8 mouse cellular contexts compared by ENCODE assay signal in the genomic region with DNA sequence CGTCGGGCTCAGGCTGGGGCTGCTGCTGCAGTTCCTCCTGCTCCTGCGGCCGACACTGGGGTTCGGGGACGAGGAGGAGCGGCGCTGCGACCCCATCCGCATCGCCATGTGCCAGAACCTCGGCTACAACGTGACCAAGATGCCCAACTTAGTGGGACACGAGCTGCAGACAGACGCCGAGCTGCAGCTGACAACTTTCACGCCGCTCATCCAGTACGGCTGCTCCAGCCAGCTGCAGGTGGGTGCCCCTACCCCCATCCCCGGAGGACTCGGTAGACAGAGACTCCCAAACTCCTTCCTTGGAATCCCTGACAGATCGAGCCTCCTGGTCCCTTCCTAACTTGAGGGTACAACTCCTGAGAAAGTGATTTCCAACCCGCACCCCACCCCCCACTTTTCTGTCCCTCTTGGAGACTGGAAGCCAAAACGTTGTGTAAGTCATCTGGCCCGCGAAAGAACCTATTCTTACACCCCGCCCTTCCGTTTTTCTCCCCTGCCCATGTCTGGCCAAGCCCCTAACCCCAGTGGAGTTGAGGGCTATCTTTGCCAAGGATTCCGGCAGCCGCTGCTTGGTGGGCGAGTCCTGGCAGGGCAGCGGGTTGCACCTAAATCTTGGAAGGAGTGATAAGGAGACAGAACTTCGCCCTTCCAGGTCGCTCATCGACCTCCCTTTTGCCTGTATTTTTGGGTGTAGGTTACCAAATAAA. TPM values are rescaled to one million over a fixed set of nuclear protein-coding genes. Genes with fewer than 3 reads are reported as not detected.
A peak's percentile ranks its signal among the peaks of the same experiment; 100 is the strongest.
DNase-seq lines count a peak whose midpoint lies in the region; ATAC-seq lines count a peak whose summit lies in the region.

No protein-coding gene starts in this region.

- peak overlapping the region; percentile 74 for H3K9ac ChIP-seq in embryonic facial prominence, embryonic 15.5 days
- peak overlapping the region; percentile 97 for H3K9ac ChIP-seq in heart, embryonic 16.5 days (ENCODE audit: low read length)

- peaks cover 16% of the 10 kb centered on the region for H3K4me1 ChIP-seq in embryonic facial prominence, embryonic 15.5 days
- H3K4me1 ChIP-seq in heart, embryonic 16.5 days (ENCODE audit: control insufficient read depth, insufficient read depth, low read length): peaks cover 15% of the 10 kb centered on the region
- peaks cover 26% of the 10 kb centered on the region for H3K4me1 ChIP-seq in megakaryocyte, embryonic 14.5 days

- H3K4me2 ChIP-seq in embryonic facial prominence, embryonic 15.5 days (replicated peaks): peak overlapping the region; percentile 99
- H3K4me2 ChIP-seq in heart, embryonic 16.5 days (ENCODE audit: low read depth, low read length): peak overlapping the region; percentile 93

- H3K27ac ChIP-seq in embryonic facial prominence, embryonic 15.5 days (replicated peaks): peak overlapping the region; percentile 75
- peak overlapping the region; percentile 95 for H3K27ac ChIP-seq in heart, embryonic 16.5 days (ENCODE audit: low read length)

- peaks cover 3% of the 10 kb centered on the region; the same call in 1 of the 2 replicates for H3K36me3 ChIP-seq in embryonic facial prominence, embryonic 15.5 days
- H3K36me3 ChIP-seq in heart, embryonic 16.5 days (ENCODE audit: control insufficient read depth, insufficient read depth): peaks cover 17% of the 10 kb centered on the region
- no peaks in the 10 kb centered on the region for H3K36me3 ChIP-seq in megakaryocyte, embryonic 14.5 days (replicated peaks; ENCODE audit: low read length)

- H3K27me3 ChIP-seq in embryonic facial prominence, embryonic 15.5 days: 0 out of 2 replicates have a peak, but pooled peaks cover 10% of the 10 kb centered on the region
- H3K27me3 ChIP-seq in heart, embryonic 16.5 days (ENCODE audit: control insufficient read depth, insufficient read depth, low read length): no peaks in the 10 kb centered on the region
- H3K27me3 ChIP-seq in megakaryocyte, embryonic 14.5 days (replicated peaks): peaks cover 62% of the 10 kb centered on the region

- no peaks in the 10 kb centered on the region for H3K9me3 ChIP-seq in embryonic facial prominence, embryonic 15.5 days (replicated peaks)
- H3K9me3 ChIP-seq in heart, embryonic 16.5 days (replicated peaks; ENCODE audit: control insufficient read depth, low read length): no peaks in the 10 kb centered on the region
- H3K9me3 ChIP-seq in megakaryocyte, embryonic 14.5 days: no peaks in the 10 kb centered on the region

- no peak for ATAC-seq in embryonic facial prominence, embryonic 15.5 days (ENCODE audit: insufficient number of reproducible peaks, low FRiP score, low TSS enrichment, low read depth)
- peak; percentile 0; the same call in 1 of the 2 replicates for ATAC-seq in heart, embryonic 16.5 days (replicated peaks; ENCODE audit: extremely low read depth, insufficient read depth, low FRiP score)

- peak overlapping the region; percentile 77 for H3K4me3 ChIP-seq in embryonic facial prominence, embryonic 15.5 days (replicated peaks)
- H3K4me3 ChIP-seq in heart, embryonic 16.5 days (ENCODE audit: low read length): peak overlapping the region; percentile 90
- H3K4me3 ChIP-seq in megakaryocyte, embryonic 14.5 days (replicated peaks): peak overlapping the region; percentile 95

- 1% methylated on average over 35 of the region's 35 CpGs for WGBS in embryonic facial prominence, embryonic 15.5 days
- 0% methylated on average over 35 of the region's 35 CpGs for WGBS in heart, embryonic 16.5 days

- DNase-seq in adrenal gland, adult (ENCODE audit: inconsistent age in 2 of 2, low spot score in 1 of 2): peak; percentile 39 to 86
- no peak for DNase-seq in adrenal gland, postnatal 4 days (ENCODE audit: low spot score in 2 of 2)
- peak; percentile 21 for DNase-seq in NIH3T3 (ENCODE audit: low read depth)
- DNase-seq in kidney, postnatal 4 days: peak; percentile 49 to 62
- peak; percentile 33 for DNase-seq in urinary bladder, postnatal 14 days (ENCODE audit: low spot score)

RNA-seq across cellular contexts. Expression of gene Fzd4, which starts 0.7 kb away (rescaled TPM):
- total RNA-seq in adrenal gland, postnatal 4 days (2021): 10 to 100 TPM; 44.2 to 47.6 TPM
- 8.9 and 9.9 TPM in 2 replicates for polyA plus RNA-seq in embryonic facial prominence, embryonic 15.5 days (2015; fragmentation: Nextera tagmentation; extraction: Ambion mirVana)
- 8.5 and 11.2 TPM in 2 replicates for polyA plus RNA-seq in heart, embryonic 16.5 days (2015; fragmentation: Nextera tagmentation; extraction: Ambion mirVana)
- 0.09 and 0.40 TPM in 2 replicates for polyA plus RNA-seq in megakaryocyte, embryonic 14.5 days (2012; ENCODE audit: insufficient read depth, low replicate concordance)

RNA-seq across cellular contexts. Expression of gene Tmem135, which starts 0.9 kb away (rescaled TPM):
- 10 to 100 TPM; 82.0 to 87.5 TPM for total RNA-seq in adrenal gland, postnatal 4 days (2021)
- polyA plus RNA-seq in embryonic facial prominence, embryonic 15.5 days (2015; fragmentation: Nextera tagmentation; extraction: Ambion mirVana): 19.1 and 25.2 TPM in 2 replicates
- 25.9 and 27.8 TPM in 2 replicates for polyA plus RNA-seq in heart, embryonic 16.5 days (2015; fragmentation: Nextera tagmentation; extraction: Ambion mirVana)
- 0.44 and 19.0 TPM in 2 replicates for polyA plus RNA-seq in megakaryocyte, embryonic 14.5 days (2012; ENCODE audit: insufficient read depth, low replicate concordance)

Comparison
In these comparisons a context has a peak if more than half of its experiments do, and no peak if none do; other contexts are left out.
1. DNase-seq: peak in adrenal gland, adult (2 of 2), NIH3T3 (single experiment), kidney, postnatal 4 days (2 of 2) and urinary bladder, postnatal 14 days (single experiment); none in adrenal gland, postnatal 4 days (0 of 2).
2. Peak in every context shown above with its lines, with median percentiles within 50 percentile points of each other: H3K4me3 ChIP-seq.